Mouse (Mus musculus) lung, embryonic 16.5 days (tissue): ENCODE measurements around the gene Pxn. TPM values are rescaled to one million over a fixed set of nuclear protein-coding genes. Genes with fewer than 3 reads are reported as not detected.
A peak's percentile ranks its signal among the peaks of the same experiment; 100 is the strongest.

Source experiments
- ATAC-seq: fragments of 200-750 bp; cut with Nextera tagmentation; 2 replicates; pipeline ENCODE4 v1.8.0; 2017; ENCODE audit warnings: low read depth, mild to moderate bottlenecking, moderate library complexity
- H3K27ac ChIP-seq: fragments of 300-500 bp; sonication (generic); 2 replicates; pipeline ENCODE4 v1.5.1; 2014; ENCODE audit warnings: mild to moderate bottlenecking, control low read depth, low read length
- H3K27me3 ChIP-seq: fragments of 300-500 bp; sonication (generic); 2 replicates; pipeline ENCODE4 v1.6.1; 2014; ENCODE audit warnings: low read depth, low read length, mixed read lengths; ENCODE audit not compliant: control insufficient read depth, insufficient read depth
- H3K36me3 ChIP-seq: fragments of 300-500 bp; sonication (generic); 2 replicates; pipeline ENCODE4 v1.6.1; 2014; ENCODE audit warnings: low read length; ENCODE audit not compliant: control insufficient read depth, insufficient read depth
- H3K4me1 ChIP-seq: fragments of 300-500 bp; sonication (generic); replicated peaks from 2 replicates; pipeline ENCODE4 v1.6.1; 2014; ENCODE audit warnings: low read length, mixed read lengths; ENCODE audit not compliant: control insufficient read depth, insufficient read depth
- H3K4me2 ChIP-seq: fragments of 300-500 bp; sonication (generic); 2 replicates; pipeline ENCODE4 v1.6.1; 2014; ENCODE audit warnings: low read depth, low read length, control low read depth
- H3K4me3 ChIP-seq: fragments of 300-500 bp; sonication (generic); 2 replicates; pipeline ENCODE4 v1.5.1; 2014; ENCODE audit warnings: mild to moderate bottlenecking, low read length, control low read depth
- H3K9ac ChIP-seq: fragments of 300-500 bp; sonication (generic); 2 replicates; pipeline ENCODE4 v1.6.1; 2014; ENCODE audit warnings: low read length, control low read depth
- H3K9me3 ChIP-seq: fragments of 300-500 bp; sonication (generic); 2 replicates; pipeline ENCODE4 v1.6.1; 2016; ENCODE audit warnings: low read length; ENCODE audit not compliant: control insufficient read depth
- WGBS: fragments of 180-500 bp; shearing (Covaris S2); extraction: QIAGEN DNeasy Blood & Tissue Kit; methylation state at CpG from one replicate; pipeline ENCODE4 v1.1.7; 2014; 5-methylcytosine and 5-hydroxymethylcytosine counted together
- polyA plus RNA-seq: library from polyadenylated mRNA; unstranded; fragments of >200 nt; fragmentation: Nextera tagmentation; extraction: Ambion mirVana; gene quantifications from 2 replicates; pipeline ENCODE4 v1.2.1, GENCODE M21; 2015

Pxn gene
- 70.1 and 74.4 TPM in 2 replicates for polyA plus RNA-seq

DNA sequence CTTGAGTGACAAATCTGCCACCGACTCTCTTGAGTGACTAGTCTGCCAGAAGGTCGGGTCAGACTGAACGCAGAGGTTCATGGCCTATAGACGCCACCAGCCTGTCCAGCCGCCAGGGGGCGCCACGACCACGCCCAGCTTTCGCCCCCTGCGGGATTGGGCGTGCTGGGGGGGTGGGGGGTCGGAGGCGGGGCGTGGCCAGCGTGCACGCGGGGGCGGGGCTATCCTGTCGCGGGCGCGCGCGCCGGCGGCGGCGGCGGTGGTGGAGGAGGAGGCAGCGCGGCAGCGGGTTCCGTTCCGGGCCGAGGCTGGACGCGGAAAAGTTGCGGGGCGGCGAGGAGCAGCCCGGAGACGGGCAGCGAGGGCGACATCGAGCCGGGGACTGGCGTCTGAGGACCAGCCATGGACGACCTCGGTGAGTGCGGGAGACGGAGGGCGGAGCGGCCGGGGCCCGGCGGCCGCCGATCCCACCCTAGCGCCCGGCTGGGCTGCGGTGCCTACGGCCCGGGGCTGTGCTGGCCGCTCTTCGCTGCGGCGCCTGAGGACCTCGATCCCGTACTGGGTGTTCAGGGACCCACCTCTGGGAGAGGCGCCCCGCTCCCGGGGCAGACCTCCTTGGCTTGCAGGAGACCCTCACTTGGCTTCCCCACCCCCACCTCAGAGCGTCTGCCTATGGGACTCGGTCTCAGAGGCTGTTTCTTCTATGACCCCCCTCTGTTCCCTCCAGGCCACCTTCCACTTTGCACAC is at the start of gene Pxn:
TSS of gene Pxn (plus strand) at position 223 of the 748 bp plus-strand sequence.
- H3K9ac ChIP-seq, result peak within 1 kb of the TSS; percentile 96
- peak within 1 kb of the TSS; percentile 93 for H3K4me2 ChIP-seq
- ATAC-seq, result peak; percentile 89
- WGBS, result under 1% methylated on average over 49 of the region's 74 CpGs
- no peaks in the 10 kb centered on the region for H3K9me3 ChIP-seq
- H3K4me3 ChIP-seq, result peak within 1 kb of the TSS; percentile 94
- no peaks in the 10 kb centered on the region for H3K27me3 ChIP-seq
- H3K4me1 ChIP-seq, result peaks cover 32% of the 10 kb centered on the region
- H3K27ac ChIP-seq, result peak within 1 kb of the TSS; percentile 66
- H3K36me3 ChIP-seq, result no peaks in the 10 kb centered on the region

DNA sequence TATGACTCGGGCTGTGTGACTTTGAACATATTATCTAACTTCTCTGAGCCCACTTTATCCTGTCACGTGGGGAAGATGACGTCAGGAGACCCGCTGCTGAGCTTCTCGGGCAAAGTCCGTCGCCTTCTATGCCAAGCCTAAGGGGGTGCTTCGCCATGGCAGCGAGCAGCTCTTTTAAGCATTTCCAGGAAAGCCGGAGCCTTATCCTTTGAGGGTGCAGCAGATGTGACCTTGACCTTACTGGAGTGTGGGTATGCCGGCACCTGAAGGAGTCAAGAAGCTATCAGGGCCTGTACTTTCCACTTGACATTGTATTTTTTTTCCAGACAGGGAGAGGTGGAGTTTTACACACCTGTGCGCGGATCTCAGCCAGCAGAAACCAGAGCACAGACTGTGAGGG is 47.6 kb upstream of the Pxn start:
- H3K4me2 ChIP-seq, result no peak overlapping the region
- 39% methylated on average over 13 of the region's 13 CpGs for WGBS
- no peaks in the 10 kb centered on the region for H3K36me3 ChIP-seq
- no peaks in the 10 kb centered on the region for H3K27me3 ChIP-seq
- no peaks in the 10 kb centered on the region for H3K9me3 ChIP-seq
- peak; percentile 38; the same call in 1 of the 2 replicates for ATAC-seq
- H3K27ac ChIP-seq, result no peak overlapping the region
- no peak overlapping the region for H3K4me3 ChIP-seq
- H3K4me1 ChIP-seq, result no peaks in the 10 kb centered on the region
- H3K9ac ChIP-seq, result no peak overlapping the region; the same call in 1 of the 2 replicates

DNA sequence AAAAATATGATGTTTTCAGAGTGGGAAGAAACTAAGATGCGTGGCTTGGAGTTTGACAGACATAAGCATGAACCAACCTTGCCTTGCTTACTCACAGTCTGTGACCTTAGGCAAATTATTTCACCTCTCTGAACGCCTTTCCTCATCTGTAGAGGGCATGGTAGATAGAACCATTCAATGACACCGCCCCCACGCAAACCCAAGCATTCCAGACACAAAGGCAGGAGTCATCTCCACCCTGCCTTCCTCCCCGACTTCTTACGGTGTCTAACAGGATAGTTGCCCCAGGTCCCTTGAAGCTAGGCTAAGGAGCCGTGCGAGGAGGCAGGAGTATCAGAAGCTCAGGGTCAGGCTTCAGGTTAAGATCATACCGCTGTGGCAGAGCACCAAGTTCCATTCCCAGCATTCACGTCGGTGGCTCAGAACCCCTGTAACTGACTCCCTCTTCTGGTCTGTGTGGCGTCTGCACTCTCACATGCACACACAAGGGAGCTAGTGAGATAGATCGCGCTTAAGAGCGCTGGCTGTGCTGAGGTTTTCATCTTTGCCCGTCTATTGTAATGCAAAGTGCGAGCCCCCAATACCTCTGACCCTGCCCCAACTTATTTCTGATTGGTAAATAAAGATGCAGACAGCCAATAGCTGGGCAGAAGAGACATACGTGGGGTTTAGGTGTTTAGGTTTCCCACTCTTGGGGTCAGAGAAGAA is 41.9 kb upstream of the Pxn start:
- ATAC-seq, result no peak
- Histone ChIP-seq H3K9ac (no peak overlapping the region), H3K27me3 (no peaks in the 10 kb centered on the region), H3K27ac (no peak overlapping the region), H3K36me3 (no peaks in the 10 kb centered on the region), H3K4me2 (no peak overlapping the region), H3K4me1 (no peaks in the 10 kb centered on the region), H3K4me3 (no peak overlapping the region), H3K9me3 (no peaks in the 10 kb centered on the region)
- 75% methylated on average over 18 of the region's 18 CpGs for WGBS

DNA sequence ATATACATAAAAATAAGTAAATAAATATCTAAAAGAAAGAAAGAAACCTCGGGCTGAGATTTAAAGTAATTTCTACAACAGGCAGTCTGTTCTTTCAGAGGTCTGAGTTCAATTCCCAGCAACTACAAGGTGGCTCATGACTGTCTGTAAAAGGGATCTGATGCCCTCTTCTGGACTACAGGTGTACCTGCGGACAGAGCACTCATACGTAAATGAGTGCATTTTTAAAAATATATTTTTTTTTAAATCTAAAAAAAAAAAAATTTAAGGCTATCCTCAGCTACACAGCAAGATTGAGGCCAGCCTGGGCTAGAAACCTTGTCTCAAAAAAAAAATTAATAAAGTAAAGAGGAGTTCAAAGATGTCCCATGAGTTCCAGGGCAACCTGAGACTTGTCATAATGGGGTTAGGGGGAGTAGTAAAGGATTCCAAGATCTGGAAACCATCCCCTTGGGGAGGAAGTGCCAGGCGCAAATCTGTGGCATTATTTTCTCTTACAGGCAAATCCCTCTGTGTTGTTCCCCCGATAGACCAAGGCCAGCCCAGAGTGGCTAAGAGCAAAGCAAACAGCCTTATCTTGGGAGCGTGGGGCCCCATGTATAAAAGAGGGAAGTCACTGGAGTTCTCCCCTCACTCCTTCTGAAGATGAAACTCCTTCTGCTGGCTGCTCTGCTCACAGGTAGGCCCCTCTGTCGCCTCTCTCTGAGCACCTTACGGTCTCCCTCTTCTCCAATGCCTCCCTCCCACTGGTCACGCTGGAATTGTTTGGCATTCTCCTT is 40.6 kb upstream of the Pxn start, which contains the start of gene Pla2g1b:
TSS of gene Pla2g1b (plus strand) at position 621 of the 779 bp plus-strand sequence.
- H3K36me3 ChIP-seq, result no peaks in the 10 kb centered on the region
- no peak within 1 kb of the TSS for H3K4me2 ChIP-seq
- H3K27me3 ChIP-seq, result no peaks in the 10 kb centered on the region
- H3K9ac ChIP-seq, result no peak within 1 kb of the TSS
- H3K4me3 ChIP-seq, result no peak within 1 kb of the TSS
- H3K27ac ChIP-seq, result no peak within 1 kb of the TSS
- no peaks in the 10 kb centered on the region; the same call in 1 of the 2 replicates for H3K4me1 ChIP-seq
- 26% methylated on average over 9 of the region's 9 CpGs for WGBS
- peak; percentile 29; the same call in 1 of the 2 replicates for ATAC-seq
- no peaks in the 10 kb centered on the region for H3K9me3 ChIP-seq

DNA sequence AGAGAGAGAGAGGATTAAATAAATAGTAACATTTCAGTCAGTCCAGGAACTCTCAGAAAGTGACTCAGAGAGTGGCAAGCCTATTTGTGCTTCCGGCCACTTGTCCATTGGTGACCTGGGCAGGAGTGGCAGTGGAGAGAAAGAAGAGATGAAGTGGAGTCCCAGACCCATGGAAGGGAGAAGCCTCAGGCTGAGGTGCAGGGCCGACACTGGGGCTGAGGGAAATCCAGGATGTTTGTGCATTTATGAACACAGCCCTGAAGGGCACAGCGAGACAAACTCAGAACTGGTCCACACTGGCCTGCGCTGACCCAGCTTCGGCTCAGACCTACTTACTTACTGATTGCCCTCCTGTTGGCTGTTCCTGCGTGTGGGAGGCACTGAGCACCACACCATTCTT is 36.7 kb upstream of the Pxn start:
- H3K9me3 ChIP-seq, result no peaks in the 10 kb centered on the region
- H3K9ac ChIP-seq, result no peak overlapping the region
- H3K4me2 ChIP-seq, result no peak overlapping the region
- no peaks in the 10 kb centered on the region for H3K27me3 ChIP-seq
- no peaks in the 10 kb centered on the region for H3K36me3 ChIP-seq
- 0 out of 2 replicates have a peak overlapping the region, but pooled peaks have one; percentile 16 for H3K27ac ChIP-seq
- no peaks in the 10 kb centered on the region; the same call in 1 of the 2 replicates for H3K4me1 ChIP-seq
- peak; percentile 62 for ATAC-seq
- 49% methylated on average over 6 of the region's 6 CpGs for WGBS
- no peak overlapping the region for H3K4me3 ChIP-seq

DNA sequence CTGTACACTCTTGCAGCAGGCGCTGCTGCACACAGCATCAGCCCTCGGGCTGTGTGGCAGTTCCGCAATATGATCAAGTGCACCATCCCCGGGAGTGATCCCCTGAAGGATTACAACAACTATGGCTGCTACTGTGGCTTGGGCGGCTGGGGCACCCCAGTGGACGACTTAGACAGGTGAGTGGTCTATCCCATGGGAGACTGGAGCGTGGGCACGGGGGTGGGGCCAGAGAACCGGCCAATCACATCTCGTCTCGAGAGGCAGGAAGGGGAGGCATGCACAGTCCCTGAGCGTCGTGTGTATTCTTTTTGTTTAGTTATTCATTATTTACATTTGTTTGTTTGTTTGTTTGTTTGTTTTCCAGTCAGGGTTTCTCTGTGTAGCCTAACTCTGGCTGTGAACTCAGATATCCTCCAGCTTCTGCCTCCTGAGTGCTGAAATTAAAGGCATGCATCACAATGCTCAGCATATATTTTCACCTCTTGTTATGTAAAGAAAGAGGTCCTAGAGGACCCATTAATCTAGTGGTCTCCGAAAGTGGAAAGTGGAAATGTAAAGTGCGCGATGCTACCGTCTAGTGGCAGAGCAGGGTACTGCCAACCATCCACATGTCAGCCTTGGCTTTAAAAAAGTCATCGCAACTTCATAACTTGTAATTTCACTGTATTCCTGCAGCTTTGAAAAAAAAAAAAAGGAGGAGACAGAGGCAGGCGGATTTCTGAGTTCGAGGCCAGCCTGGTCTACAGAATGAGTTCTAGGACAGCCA is 35.5 kb upstream of the Pxn start:
- H3K9me3 ChIP-seq, result no peaks in the 10 kb centered on the region
- H3K4me2 ChIP-seq, result no peak overlapping the region
- no peak overlapping the region for H3K27ac ChIP-seq
- no peaks in the 10 kb centered on the region for H3K36me3 ChIP-seq
- no peak overlapping the region for H3K9ac ChIP-seq
- H3K27me3 ChIP-seq, result no peaks in the 10 kb centered on the region
- H3K4me3 ChIP-seq, result no peak overlapping the region
- no peak for ATAC-seq
- peaks cover 2% of the 10 kb centered on the region; the same call in 1 of the 2 replicates for H3K4me1 ChIP-seq
- 35% methylated on average over 20 of the region's 20 CpGs for WGBS

DNA sequence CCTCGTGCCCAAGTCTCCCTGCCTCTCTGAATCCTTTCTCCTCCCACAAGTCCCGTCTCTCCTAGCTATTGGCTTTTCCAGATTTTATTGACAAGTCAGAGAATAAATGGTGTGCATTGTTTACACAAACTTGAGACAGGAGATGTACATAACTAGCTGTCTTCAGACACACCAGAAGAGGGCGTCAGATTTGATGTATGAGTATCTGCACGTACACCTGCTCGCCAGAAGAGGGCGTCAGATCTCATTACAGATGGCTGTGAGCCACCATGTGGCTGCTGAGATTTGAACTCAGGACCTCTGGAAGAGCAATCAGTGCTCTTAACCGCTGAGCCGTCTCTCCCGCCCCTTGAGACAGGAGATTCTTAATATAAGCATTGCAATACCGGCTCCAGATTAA is 33.3 kb upstream of the Pxn start:
- Histone ChIP-seq H3K9ac (no peak overlapping the region), H3K4me1 (peaks cover 2% of the 10 kb centered on the region; the same call in 1 of the 2 replicates), H3K4me2 (no peak overlapping the region), H3K36me3 (no peaks in the 10 kb centered on the region; the same call in 1 of the 2 replicates), H3K27ac (no peak overlapping the region), H3K4me3 (no peak overlapping the region), H3K9me3 (no peaks in the 10 kb centered on the region), H3K27me3 (no peaks in the 10 kb centered on the region)
- WGBS, result 68% methylated on average over 10 of the region's 10 CpGs
- no peak for ATAC-seq

DNA sequence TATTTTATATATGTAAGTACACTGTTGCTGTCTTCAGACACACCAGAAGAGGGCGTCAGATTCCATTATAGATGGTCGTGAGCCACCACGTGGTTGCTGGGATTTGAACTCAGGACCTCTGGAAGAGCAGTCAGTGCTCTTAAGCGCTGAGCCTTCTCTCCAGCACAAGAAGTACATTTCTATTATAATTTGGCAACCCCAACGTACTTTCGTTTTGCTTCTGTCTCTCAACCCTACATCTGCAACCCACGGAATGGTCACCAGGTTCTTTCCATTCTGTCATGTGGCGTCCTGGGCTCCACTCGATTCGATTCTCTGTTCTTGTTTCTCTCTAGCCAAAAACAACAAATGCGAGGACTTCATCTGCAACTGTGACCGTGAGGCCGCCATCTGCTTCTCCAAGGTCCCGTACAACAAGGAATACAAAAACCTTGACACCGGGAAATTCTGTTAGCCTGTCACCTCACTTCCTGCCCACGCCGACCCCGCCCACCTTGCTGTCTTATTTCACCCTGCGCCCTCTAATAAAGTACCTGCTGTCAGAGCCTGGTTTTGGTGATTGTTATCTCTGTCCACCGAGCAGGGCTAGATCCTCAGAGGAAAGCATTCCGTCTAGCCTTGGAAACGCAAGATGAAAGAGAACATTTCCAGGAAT is 32.2 kb upstream of the Pxn start:
- Histone ChIP-seq H3K9ac (no peak overlapping the region), H3K4me3 (no peak overlapping the region), H3K36me3 (no peaks in the 10 kb centered on the region; the same call in 1 of the 2 replicates), H3K27me3 (no peaks in the 10 kb centered on the region), H3K4me2 (no peak overlapping the region), H3K4me1 (peaks cover 2% of the 10 kb centered on the region; the same call in 1 of the 2 replicates), H3K9me3 (no peaks in the 10 kb centered on the region), H3K27ac (no peak overlapping the region)
- ATAC-seq, result no peak
- 58% methylated on average over 22 of the region's 22 CpGs for WGBS
